In genomic region chr5:74311865-74312264, GRCm38 (mm10) we compare ENCODE assay signal across 13 mouse cellular contexts.
DNase-seq lines count a peak whose midpoint lies in the region; ATAC-seq and TF ChIP-seq lines count a peak whose summit lies in the region.
"Had no signal": no experiment of that assay in that cellular context is flagged by ENCODE, and none has a peak within 500 bp of the region (broad histone marks: within the 10 kb centered on the region; RNA-seq: fewer than 3 reads in every experiment).

No protein-coding gene starts in this region.

- H3K9me3 ChIP-seq in heart, embryonic 10.5 days = no peaks in the 10 kb centered on the region
- no peaks in the 10 kb centered on the region for H3K9me3 ChIP-seq in midbrain, embryonic 11.5 days (ENCODE audit: control insufficient read depth, low read length)
- no peaks in the 10 kb centered on the region for H3K9me3 ChIP-seq in midbrain, postnatal 0 days (ENCODE audit: low read length)
- H3K9me3 ChIP-seq: lung, embryonic 15.5 days had no signal

- no peak overlapping the region for H3K4me2 ChIP-seq in midbrain, embryonic 11.5 days
- H3K4me2 ChIP-seq in midbrain, postnatal 0 days (ENCODE audit: low read depth, low read length, poor library complexity, severe bottlenecking) = no peak overlapping the region
- H3K4me2 ChIP-seq: hindbrain, embryonic 14.5 days; lung, embryonic 15.5 days had no signal

- no peak overlapping the region for H3K4me3 ChIP-seq in heart, embryonic 10.5 days
- no peak overlapping the region for H3K4me3 ChIP-seq in midbrain, embryonic 11.5 days (ENCODE audit: low read depth, low read length)
- H3K4me3 ChIP-seq in midbrain, postnatal 0 days (ENCODE audit: low read depth, low read length) = no peak overlapping the region
- H3K4me3 ChIP-seq: lung, embryonic 15.5 days; myocyte had no signal

- no peak overlapping the region for H3K9ac ChIP-seq in midbrain, embryonic 11.5 days (ENCODE audit: low read length)
- no peak overlapping the region for H3K9ac ChIP-seq in midbrain, postnatal 0 days (replicated peaks; ENCODE audit: low read length, poor library complexity, severe bottlenecking)
- H3K9ac ChIP-seq: hindbrain, embryonic 14.5 days; lung, embryonic 15.5 days had no signal

- ATAC-seq in midbrain, embryonic 11.5 days (ENCODE audit: low FRiP score) = peak; percentile 58
- no peak for ATAC-seq in midbrain, postnatal 0 days (ENCODE audit: low FRiP score)

- H3K36me3 ChIP-seq in heart, embryonic 10.5 days = no peaks in the 10 kb centered on the region
- no peaks in the 10 kb centered on the region for H3K36me3 ChIP-seq in midbrain, embryonic 11.5 days (ENCODE audit: control insufficient read depth, insufficient read depth, low read length)
- H3K36me3 ChIP-seq in midbrain, postnatal 0 days (ENCODE audit: insufficient read depth, low read length) = no peaks in the 10 kb centered on the region
- H3K36me3 ChIP-seq: G1E; lung, embryonic 15.5 days had no signal

- intact Hi-C loops in heart, postnatal 25 days (cut with DNase I) = loop anchor here (2.0 to 5.0 kb wide), 4 partner anchors 121 to 845 kb away; no protein-coding TSS in a partner anchor

- peaks cover 23% of the 10 kb centered on the region for H3K4me1 ChIP-seq in heart, embryonic 10.5 days
- peaks cover 4% of the 10 kb centered on the region for H3K4me1 ChIP-seq in midbrain, embryonic 11.5 days (ENCODE audit: control insufficient read depth, insufficient read depth, low read length)
- H3K4me1 ChIP-seq in midbrain, postnatal 0 days (ENCODE audit: insufficient read depth, low read length) = no peaks in the 10 kb centered on the region
- H3K4me1 ChIP-seq: lung, embryonic 15.5 days had no signal

- DNase-seq in heart, adult 18-20 months = peak; percentile 58 to 66
- DNase-seq in heart, embryonic 10.5 days (ENCODE audit: low spot score) = no peak
- peak; percentile 89 for DNase-seq in midbrain, embryonic 11.5 days (ENCODE audit: low spot score, missing footprints)
- DNase-seq in midbrain, postnatal 0 days (ENCODE audit: low spot score) = no peak
- peak; percentile 36 for DNase-seq in heart, postnatal 25 days (ENCODE audit: low spot score)
- DNase-seq in skeletal muscle tissue, adult 2 months (ENCODE audit: low read depth, low spot score) = peak; percentile 76
- no peak for DNase-seq in spleen, adult 12 weeks (ENCODE audit: low spot score)
- no peak for DNase-seq in adrenal gland, postnatal 4 days (ENCODE audit: low spot score in 2 of 2)
- DNase-seq: cerebellum, adult 9-11 months had no signal

- TF ChIP-seq CTCF in midbrain, postnatal 0 days (IDR thresholded peaks at IDR 0.05) = no peak

- H3K27me3 ChIP-seq in heart, embryonic 10.5 days (ENCODE audit: insufficient read depth, poor library complexity, severe bottlenecking) = 0 out of 2 replicates have a peak, but pooled peaks cover 8% of the 10 kb centered on the region
- peaks cover 2% of the 10 kb centered on the region; the same call in 1 of the 2 replicates for H3K27me3 ChIP-seq in midbrain, embryonic 11.5 days (ENCODE audit: control insufficient read depth, insufficient read depth, low read length)
- H3K27me3 ChIP-seq in midbrain, postnatal 0 days (ENCODE audit: insufficient read depth, low read length) = 0 out of 2 replicates have a peak, but pooled peaks cover 5% of the 10 kb centered on the region
- H3K27me3 ChIP-seq: lung, embryonic 15.5 days had no signal

- no peak overlapping the region for H3K27ac ChIP-seq in heart, embryonic 10.5 days
- no peak overlapping the region for H3K27ac ChIP-seq in midbrain, embryonic 11.5 days (ENCODE audit: low read depth, low read length)
- H3K27ac ChIP-seq in midbrain, postnatal 0 days (ENCODE audit: low read depth, low read length) = no peak overlapping the region
- H3K27ac ChIP-seq: hindbrain, embryonic 14.5 days; lung, embryonic 15.5 days had no signal

- WGBS in heart, embryonic 10.5 days = 68% methylated on average over 6 of the region's 6 CpGs
- WGBS in midbrain, embryonic 11.5 days = 14% methylated on average over 6 of the region's 6 CpGs
- 21% methylated on average over 6 of the region's 6 CpGs for WGBS in midbrain, postnatal 0 days

Comparison
In these comparisons a context has a peak if more than half of its experiments do, and no peak if none do; other contexts are left out.
1. DNase-seq: peak in heart, adult 18-20 months (2 of 2), midbrain, embryonic 11.5 days (single experiment), heart, postnatal 25 days (single experiment) and skeletal muscle tissue, adult 2 months (single experiment); none in heart, embryonic 10.5 days (single experiment), midbrain, postnatal 0 days (single experiment), spleen, adult 12 weeks (single experiment) and adrenal gland, postnatal 4 days (0 of 2).